Mouse (Mus musculus) bone marrow macrophage, adult 2 months (primary cell): ENCODE data around the gene Tnip1.

Source experiments
- CTCF ChIP-seq: IDR thresholded peaks from 2 replicates; pipeline ENCODE4 v1.5.1; 2012; ENCODE audit warnings: low read depth, mild to moderate bottlenecking, low read length, moderate library complexity
- POLR2A ChIP-seq: IDR thresholded peaks from 2 replicates; pipeline ENCODE4 v1.6.1; 2012; ENCODE audit warnings: mild to moderate bottlenecking, low read depth, low read length, borderline replicate concordance

DNA sequence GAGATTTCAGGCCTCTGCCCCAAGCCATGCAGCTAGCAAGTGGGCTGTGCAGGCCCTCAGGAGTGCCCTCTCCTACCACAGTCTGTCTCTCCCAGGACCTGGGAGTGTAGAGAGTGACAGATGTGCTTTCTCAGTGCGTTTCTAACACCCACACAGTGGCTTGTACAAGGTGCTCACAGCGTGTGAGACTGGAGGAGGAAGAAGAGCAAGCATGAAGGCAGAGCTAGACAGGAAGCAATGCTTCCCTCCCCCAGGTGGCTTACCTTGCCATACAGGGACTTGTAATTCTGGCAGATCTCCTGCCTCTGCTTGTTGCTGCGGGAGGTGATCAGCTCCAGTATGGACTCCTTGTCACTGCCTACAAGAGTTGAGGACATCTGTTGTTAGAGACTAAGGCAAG, 48.7 kb upstream of the Tnip1 start:
- TF ChIP-seq CTCF (no peak), POLR2A (no peak)
